Mouse (Mus musculus): Measurements from ENCODE around the gene Hoxd10. TPM values are rescaled to one million over a fixed set of nuclear protein-coding genes. Genes with fewer than 3 reads are reported as not detected.
A peak's percentile ranks its signal among the peaks of the same experiment; 100 is the strongest.

Gene Hoxd10
- polyA plus RNA-seq, 1 experiment from 2014 or later, result 90.2 TPM

DNA sequence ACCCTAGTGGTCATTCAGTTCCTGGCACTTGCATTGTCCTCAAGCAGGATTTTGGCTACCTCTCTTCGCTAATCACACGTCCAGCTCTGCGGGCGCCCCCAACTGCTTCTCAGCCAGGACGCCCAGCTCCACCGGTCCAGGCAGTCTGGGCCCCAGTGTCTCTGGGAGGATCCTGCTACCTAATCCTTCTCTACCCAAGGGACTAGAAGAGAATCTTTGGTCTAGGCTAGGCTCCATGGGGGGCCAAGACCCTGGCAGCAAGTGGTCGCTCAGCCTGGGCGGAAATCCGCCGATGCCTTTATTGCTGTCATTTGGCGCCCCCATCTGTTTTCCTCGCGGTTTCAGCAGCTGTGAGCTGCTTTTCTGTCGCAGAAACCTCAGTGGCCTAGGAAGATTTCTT is 30.0 kb upstream of the Hoxd10 start:
- no peaks in the 10 kb centered on the region for H3K36me3 ChIP-seq (ENCODE audit: control insufficient read depth, insufficient read depth, low read length)
- H3K27me3 ChIP-seq (ENCODE audit: control insufficient read depth, insufficient read depth, low read length), result peaks cover 57% of the 10 kb centered on the region

DNA sequence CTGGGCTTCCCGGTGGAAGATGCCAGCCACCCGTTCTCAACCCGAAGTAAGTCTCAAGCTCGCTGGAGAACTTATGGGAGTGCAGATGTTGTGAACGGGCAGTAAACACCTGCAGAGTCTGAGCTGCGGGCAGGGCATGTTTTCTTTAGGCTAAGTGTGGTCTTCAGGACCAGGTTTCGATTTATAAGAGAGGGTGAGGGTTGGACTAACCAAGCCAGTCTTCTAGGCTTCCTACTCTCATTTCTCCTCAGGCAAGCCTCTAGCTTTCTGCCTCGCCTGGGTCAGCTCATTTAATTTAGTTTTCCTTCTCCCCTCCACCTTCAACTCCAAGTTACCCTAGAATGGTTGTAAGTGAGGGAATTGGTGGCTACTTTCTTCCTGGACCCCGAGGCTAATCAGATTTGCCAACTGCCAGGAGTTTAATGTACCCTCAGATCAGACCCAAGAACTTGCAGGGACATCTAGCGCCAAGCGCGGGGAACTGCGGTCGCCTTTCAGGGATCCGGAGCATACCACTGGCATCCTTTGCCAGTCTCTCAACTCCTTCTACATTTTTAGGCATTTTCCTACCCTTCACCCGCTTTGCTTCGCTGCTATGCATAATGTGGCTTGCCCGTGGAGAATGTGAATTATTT is 28.3 kb upstream of the Hoxd10 start:
- 1% methylated on average over 18 of the region's 18 CpGs for WGBS
- Histone ChIP-seq H3K4me3 (ENCODE audit: low read depth, low read length) (no peak overlapping the region), H3K27me3 (ENCODE audit: control insufficient read depth, insufficient read depth, low read length) (peaks cover 57% of the 10 kb centered on the region)

More for the DNA sequence above, 30.0 kb upstream of the Hoxd10 start:
- H3K4me2 ChIP-seq (ENCODE audit: low read depth, low read length), result peak overlapping the region; percentile 30; the same call in 1 of the 2 replicates
- H3K27ac ChIP-seq (ENCODE audit: low read depth, low read length), result no peak overlapping the region
- H3K9ac ChIP-seq (replicated peaks; ENCODE audit: low read depth, low read length), result no peak overlapping the region
- H3K4me1 ChIP-seq (ENCODE audit: control insufficient read depth, insufficient read depth, low read length), result no peaks in the 10 kb centered on the region; the same call in 1 of the 2 replicates
- peak; percentile 69; the same call in 1 of the 2 replicates for ATAC-seq (ENCODE audit: low read depth)
- H3K4me3 ChIP-seq (ENCODE audit: low read depth, low read length), result no peak overlapping the region
- 1% methylated on average over 14 of the region's 14 CpGs for WGBS
- no peaks in the 10 kb centered on the region for H3K9me3 ChIP-seq (ENCODE audit: control insufficient read depth, low read length)

DNA sequence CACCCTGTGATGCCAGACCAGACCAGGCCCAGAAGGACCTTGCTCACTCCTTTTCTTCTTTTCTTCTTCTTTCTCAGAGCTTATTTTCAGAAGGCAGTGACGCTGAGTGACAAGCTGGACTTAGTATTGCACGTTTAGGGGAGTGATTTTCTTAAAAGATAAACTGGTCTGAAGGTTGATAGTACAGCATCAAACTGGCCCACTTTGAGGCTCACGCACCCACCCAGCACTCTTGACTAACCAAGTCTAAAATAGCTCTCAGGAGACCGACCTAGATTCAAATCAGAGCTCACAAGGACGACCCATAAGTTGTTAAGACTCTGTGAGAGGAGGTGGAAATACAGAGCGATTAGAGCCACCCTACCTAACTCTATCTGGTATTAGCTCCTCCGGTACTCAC is 25.3 kb upstream of the Hoxd10 start:
- Histone ChIP-seq H3K9ac (replicated peaks; ENCODE audit: low read depth, low read length) (no peak overlapping the region), H3K36me3 (ENCODE audit: control insufficient read depth, insufficient read depth, low read length) (no peaks in the 10 kb centered on the region), H3K4me3 (ENCODE audit: low read depth, low read length) (no peak overlapping the region), H3K9me3 (ENCODE audit: control insufficient read depth, low read length) (no peaks in the 10 kb centered on the region), H3K4me2 (ENCODE audit: low read depth, low read length) (no peak overlapping the region), H3K4me1 (ENCODE audit: control insufficient read depth, insufficient read depth, low read length) (0 out of 2 replicates have a peak, but pooled peaks cover 4% of the 10 kb centered on the region), H3K27me3 (ENCODE audit: control insufficient read depth, insufficient read depth, low read length) (peaks cover 69% of the 10 kb centered on the region), H3K27ac (ENCODE audit: low read depth, low read length) (no peak overlapping the region)
- ATAC-seq (ENCODE audit: low read depth), result no peak
- 3% methylated on average over 7 of the region's 7 CpGs for WGBS

More for the DNA sequence above, 28.3 kb upstream of the Hoxd10 start:
- no peak for ATAC-seq (ENCODE audit: low read depth)
- Histone ChIP-seq H3K4me1 (ENCODE audit: control insufficient read depth, insufficient read depth, low read length) (peaks cover 3% of the 10 kb centered on the region; the same call in 1 of the 2 replicates), H3K36me3 (ENCODE audit: control insufficient read depth, insufficient read depth, low read length) (no peaks in the 10 kb centered on the region), H3K9ac (replicated peaks; ENCODE audit: low read depth, low read length) (no peak overlapping the region), H3K9me3 (ENCODE audit: control insufficient read depth, low read length) (no peaks in the 10 kb centered on the region), H3K27ac (ENCODE audit: low read depth, low read length) (no peak overlapping the region), H3K4me2 (ENCODE audit: low read depth, low read length) (no peak overlapping the region)

DNA sequence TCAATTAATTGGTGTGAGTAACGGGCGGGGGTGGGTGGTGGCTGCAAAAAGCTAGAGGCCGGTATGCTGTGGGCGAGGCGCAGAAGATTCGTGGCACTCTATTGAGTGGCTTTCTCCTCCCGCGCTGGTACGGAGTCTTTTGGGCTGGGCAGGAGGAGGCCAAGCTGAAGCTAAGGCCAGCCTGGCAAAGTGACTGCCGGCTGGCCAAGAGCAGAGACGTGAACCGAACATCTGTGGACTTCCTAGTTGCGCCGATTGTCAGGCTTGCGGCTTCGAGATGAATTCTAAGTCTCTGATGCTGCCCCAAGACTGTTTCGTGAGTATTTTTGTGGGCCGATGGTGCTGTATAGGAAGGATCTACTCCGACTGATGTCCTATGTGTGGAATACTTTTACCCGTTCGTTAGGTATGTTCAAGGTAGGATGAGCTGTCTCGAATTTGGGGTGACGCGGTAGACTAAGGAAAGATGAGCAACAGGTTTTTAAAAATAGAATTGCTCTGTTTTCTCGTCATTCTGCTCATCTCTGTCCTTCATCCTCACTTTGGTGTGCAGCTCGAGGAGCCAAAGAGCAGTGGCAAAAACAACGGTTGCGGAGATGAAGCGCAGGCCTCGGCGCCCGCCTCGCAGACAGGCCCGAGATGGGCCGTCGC is 24.4 kb upstream of the Hoxd10 start:
- Histone ChIP-seq H3K4me3 (ENCODE audit: low read depth, low read length) (no peak overlapping the region), H3K9ac (replicated peaks; ENCODE audit: low read depth, low read length) (no peak overlapping the region), H3K9me3 (ENCODE audit: control insufficient read depth, low read length) (no peaks in the 10 kb centered on the region), H3K36me3 (ENCODE audit: control insufficient read depth, insufficient read depth, low read length) (no peaks in the 10 kb centered on the region), H3K4me1 (ENCODE audit: control insufficient read depth, insufficient read depth, low read length) (0 out of 2 replicates have a peak, but pooled peaks cover 4% of the 10 kb centered on the region), H3K27ac (ENCODE audit: low read depth, low read length) (no peak overlapping the region), H3K27me3 (ENCODE audit: control insufficient read depth, insufficient read depth, low read length) (peaks cover 69% of the 10 kb centered on the region), H3K4me2 (ENCODE audit: low read depth, low read length) (no peak overlapping the region)
- WGBS, result 1% methylated on average over 36 of the region's 36 CpGs
- ATAC-seq (ENCODE audit: low read depth), result no peak

DNA sequence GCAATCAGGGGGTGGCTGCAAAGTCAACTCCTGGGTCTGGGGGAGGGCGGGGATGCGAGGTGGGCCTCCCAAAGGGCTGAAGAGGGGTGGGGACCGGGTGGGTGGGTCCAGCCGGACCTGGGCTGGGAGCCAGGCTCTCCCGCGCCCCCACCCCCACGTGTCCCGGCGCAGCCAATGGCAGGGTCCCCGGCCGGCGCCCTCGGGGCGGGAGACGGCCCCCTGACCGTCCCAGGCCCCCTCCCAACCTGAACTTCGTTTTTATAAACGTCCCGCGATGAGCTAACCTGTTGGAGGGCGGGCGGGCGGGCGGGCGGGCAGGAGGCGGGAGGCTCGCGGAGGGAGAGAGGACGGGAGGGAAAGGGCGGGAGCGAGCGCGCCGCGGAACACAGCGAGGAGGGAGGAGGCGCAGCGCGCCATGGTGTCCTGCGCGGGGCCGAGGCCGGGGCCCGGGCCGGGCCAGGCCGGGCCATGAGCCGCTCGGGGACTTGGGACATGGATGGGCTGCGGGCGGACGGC is 23.8 kb upstream of the Hoxd10 start, which contains the start of gene Hoxd13:
Gene Hoxd13 (plus strand): TSS at position 469 of the 516 bp plus-strand sequence.
- H3K9ac ChIP-seq (replicated peaks; ENCODE audit: low read depth, low read length), result no peak within 1 kb of the TSS
- peak within 1 kb of the TSS; percentile 43 for H3K4me2 ChIP-seq (ENCODE audit: low read depth, low read length)
- ATAC-seq (ENCODE audit: low read depth), result peak; percentile 41; the same call in 1 of the 2 replicates
- H3K4me1 ChIP-seq (ENCODE audit: control insufficient read depth, insufficient read depth, low read length), result 0 out of 2 replicates have a peak, but pooled peaks cover 4% of the 10 kb centered on the region
- WGBS, result 1% methylated on average over 21 of the region's 51 CpGs
- H3K27me3 ChIP-seq (ENCODE audit: control insufficient read depth, insufficient read depth, low read length), result peaks cover 69% of the 10 kb centered on the region
- no peaks in the 10 kb centered on the region for H3K9me3 ChIP-seq (ENCODE audit: control insufficient read depth, low read length)
- H3K36me3 ChIP-seq (ENCODE audit: control insufficient read depth, insufficient read depth, low read length), result no peaks in the 10 kb centered on the region
- H3K4me3 ChIP-seq (ENCODE audit: low read depth, low read length), result peak within 1 kb of the TSS; percentile 22
- no peak within 1 kb of the TSS for H3K27ac ChIP-seq (ENCODE audit: low read depth, low read length)

DNA sequence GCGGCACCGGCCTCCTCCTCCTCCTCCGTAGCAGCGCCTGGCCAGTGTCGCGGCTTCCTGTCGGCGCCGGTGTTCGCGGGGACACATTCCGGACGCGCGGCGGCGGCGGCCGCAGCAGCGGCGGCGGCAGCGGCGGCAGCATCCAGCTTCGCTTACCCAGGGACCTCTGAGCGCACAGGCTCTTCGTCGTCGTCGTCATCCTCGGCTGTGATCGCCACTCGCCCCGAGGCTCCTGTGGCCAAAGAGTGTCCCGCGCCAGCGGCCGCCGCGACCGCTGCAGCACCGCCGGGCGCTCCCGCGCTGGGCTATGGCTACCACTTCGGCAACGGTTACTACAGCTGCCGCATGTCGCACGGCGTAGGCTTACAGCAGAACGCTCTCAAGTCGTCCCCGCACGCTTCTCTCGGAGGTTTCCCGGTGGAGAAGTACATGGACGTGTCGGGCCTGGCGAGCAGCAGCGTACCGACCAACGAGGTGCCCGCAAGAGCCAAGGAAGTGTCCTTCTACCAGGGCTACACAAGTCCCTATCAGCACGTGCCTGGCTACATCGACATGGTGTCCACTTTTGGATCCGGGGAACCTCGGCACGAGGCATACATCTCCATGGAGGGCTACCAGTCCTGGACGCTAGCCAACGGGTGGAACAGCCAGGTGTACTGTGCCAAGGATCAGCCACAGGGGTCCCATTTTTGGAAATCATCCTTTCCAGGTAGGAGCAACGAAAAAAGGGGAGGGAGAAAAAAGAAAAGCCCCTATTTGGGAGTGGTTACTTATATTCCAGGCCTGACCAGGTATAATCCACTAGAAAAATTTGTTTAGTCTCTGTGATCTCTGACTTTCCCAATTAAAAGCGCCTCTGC is 23.1 kb upstream of the Hoxd10 start:
- 1% methylated on average over 73 of the region's 74 CpGs for WGBS
- peak overlapping the region; percentile 43 for H3K4me2 ChIP-seq (ENCODE audit: low read depth, low read length)
- H3K36me3 ChIP-seq (ENCODE audit: control insufficient read depth, insufficient read depth, low read length), result no peaks in the 10 kb centered on the region
- peak overlapping the region; percentile 22 for H3K4me3 ChIP-seq (ENCODE audit: low read depth, low read length)
- no peak overlapping the region for H3K27ac ChIP-seq (ENCODE audit: low read depth, low read length)
- peak; percentile 44; the same call in 1 of the 2 replicates for ATAC-seq (ENCODE audit: low read depth)
- peaks cover 70% of the 10 kb centered on the region for H3K27me3 ChIP-seq (ENCODE audit: control insufficient read depth, insufficient read depth, low read length)
- 0 out of 2 replicates have a peak, but pooled peaks cover 4% of the 10 kb centered on the region for H3K4me1 ChIP-seq (ENCODE audit: control insufficient read depth, insufficient read depth, low read length)
- no peaks in the 10 kb centered on the region for H3K9me3 ChIP-seq (ENCODE audit: control insufficient read depth, low read length)
- no peak overlapping the region for H3K9ac ChIP-seq (replicated peaks; ENCODE audit: low read depth, low read length)

DNA sequence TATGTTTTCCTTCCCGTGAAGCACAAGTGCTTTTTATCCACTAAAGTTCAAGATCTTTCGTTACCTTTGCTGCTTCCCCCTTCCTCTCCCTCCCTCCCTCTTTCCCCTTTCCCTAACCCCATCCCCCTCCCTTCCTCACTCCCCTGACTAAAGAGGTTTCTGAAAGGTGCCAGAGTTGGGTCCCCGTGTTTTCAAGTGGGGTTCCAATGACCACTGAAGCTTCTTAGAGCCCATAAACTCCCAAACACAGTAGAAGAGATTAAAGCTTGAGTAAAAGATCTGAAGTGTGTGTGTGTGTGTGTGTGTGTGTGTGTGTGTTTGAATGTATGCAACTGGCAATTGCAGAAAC is 22.5 kb upstream of the Hoxd10 start:
- Histone ChIP-seq H3K9me3 (ENCODE audit: control insufficient read depth, low read length) (no peaks in the 10 kb centered on the region), H3K9ac (replicated peaks; ENCODE audit: low read depth, low read length) (no peak overlapping the region), H3K36me3 (ENCODE audit: control insufficient read depth, insufficient read depth, low read length) (no peaks in the 10 kb centered on the region), H3K4me3 (ENCODE audit: low read depth, low read length) (no peak overlapping the region), H3K27me3 (ENCODE audit: control insufficient read depth, insufficient read depth, low read length) (peaks cover 70% of the 10 kb centered on the region), H3K4me2 (ENCODE audit: low read depth, low read length) (no peak overlapping the region), H3K4me1 (ENCODE audit: control insufficient read depth, insufficient read depth, low read length) (0 out of 2 replicates have a peak, but pooled peaks cover 4% of the 10 kb centered on the region), H3K27ac (ENCODE audit: low read depth, low read length) (no peak overlapping the region)
- no peak for ATAC-seq (ENCODE audit: low read depth)
- WGBS, result 0% methylated on average over 3 of the region's 3 CpGs

DNA sequence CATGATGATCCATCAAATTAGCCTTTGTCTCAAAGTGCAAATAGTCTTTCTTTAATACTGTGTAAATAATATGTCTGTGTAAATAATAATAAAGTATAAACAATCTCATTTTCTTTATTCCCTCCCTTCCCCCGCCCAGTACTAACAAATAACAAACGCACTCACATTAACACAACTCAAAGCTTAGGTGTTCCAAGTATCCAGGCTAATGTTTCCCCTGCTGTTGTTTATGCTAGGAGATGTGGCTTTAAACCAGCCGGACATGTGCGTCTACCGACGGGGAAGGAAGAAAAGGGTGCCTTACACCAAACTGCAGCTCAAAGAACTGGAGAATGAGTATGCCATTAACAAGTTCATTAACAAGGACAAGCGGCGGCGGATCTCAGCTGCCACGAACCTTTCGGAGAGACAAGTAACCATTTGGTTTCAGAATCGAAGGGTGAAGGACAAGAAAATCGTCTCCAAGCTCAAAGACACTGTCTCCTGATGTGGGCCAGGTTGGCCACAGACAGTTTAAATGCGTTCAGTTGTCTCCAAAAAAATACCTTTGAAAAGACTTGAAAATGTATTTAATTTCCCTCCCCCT is 22.0 kb upstream of the Hoxd10 start:
- Histone ChIP-seq H3K9ac (replicated peaks; ENCODE audit: low read depth, low read length) (no peak overlapping the region), H3K27me3 (ENCODE audit: control insufficient read depth, insufficient read depth, low read length) (peaks cover 70% of the 10 kb centered on the region), H3K4me3 (ENCODE audit: low read depth, low read length) (no peak overlapping the region), H3K9me3 (ENCODE audit: control insufficient read depth, low read length) (no peaks in the 10 kb centered on the region), H3K4me1 (ENCODE audit: control insufficient read depth, insufficient read depth, low read length) (0 out of 2 replicates have a peak, but pooled peaks cover 4% of the 10 kb centered on the region), H3K4me2 (ENCODE audit: low read depth, low read length) (no peak overlapping the region), H3K27ac (ENCODE audit: low read depth, low read length) (no peak overlapping the region), H3K36me3 (ENCODE audit: control insufficient read depth, insufficient read depth, low read length) (no peaks in the 10 kb centered on the region)
- WGBS, result under 1% methylated on average over 14 of the region's 14 CpGs
- no peak for ATAC-seq (ENCODE audit: low read depth)

Measured in neural tube, embryonic 14.5 days (tissue).